Mouse (Mus musculus) gastrocnemius, adult 18-20 months (tissue): ENCODE measurements around the gene Madd. TPM values are rescaled to one million over a fixed set of nuclear protein-coding genes. Genes with fewer than 3 reads are reported as not detected.

Experiments
- DNase-seq: peaks from one replicate; pipeline ENCODE4 v3.0.0; 2021; ENCODE audit warnings: low spot score
- total RNA-seq, 2 experiments: library from RNA; stranded (reverse); gene quantifications; 2 replicates each; pipeline ENCODE4 v1.2.3; 2021

The Madd gene
- total RNA-seq, 2 experiments from 2014 or later: 3.1 to 3.3 TPM

GRCm38 (mm10) chr2:91098156-91098555 is 85.5 kb downstream of the Madd start:
- DNase-seq: no peak

- DNase-seq: no peak
Observed at GRCm38 (mm10) chr2:91097015-91097414, 86.6 kb downstream of the Madd start.

GRCm38 (mm10) chr2:91096524-91096923 is 87.1 kb downstream of the Madd start:
- no peak for DNase-seq

- DNase-seq: no peak
Observed at GRCm38 (mm10) chr2:91090827-91091226, 92.8 kb downstream of the Madd start.

- DNase-seq: no peak
Observed at GRCm38 (mm10) chr2:91090208-91090607, 93.4 kb downstream of the Madd start.

GRCm38 (mm10) chr2:91088987-91089386 is 94.7 kb downstream of the Madd start:
- DNase-seq: no peak

GRCm38 (mm10) chr2:91087453-91087852 is 96.2 kb downstream of the Madd start:
- DNase-seq: no peak

Other genes starting within 250 kb of the Madd start
- 10 to 100 TPM; 50.3 to 63.6 TPM for gene Celf1, start 243.5 kb downstream of the Madd start, total RNA-seq
- 10 to 100 TPM; 27.4 to 28.9 TPM for gene Rapsn, start 148.2 kb downstream of the Madd start, total RNA-seq
- 100 to 1,000 TPM; 249 to 273 TPM for gene Psmc3, start 129.8 kb downstream of the Madd start, total RNA-seq
- gene Slc39a13, start 113.4 kb downstream of the Madd start, total RNA-seq: 10 to 100 TPM; 16.9 to 19.9 TPM
- gene Spi1, start 101.4 kb downstream of the Madd start, total RNA-seq: 1 to 10 TPM in 1 of 2 experiments, under 1 TPM in 1; 0.43 to 1.1 TPM
- not detected for gene Mybpc3, start 65.7 kb downstream of the Madd start, total RNA-seq
- gene Nr1h3, start 19.0 kb upstream of the Madd start, total RNA-seq: 10 to 100 TPM; 22.2 to 24.1 TPM
- 10 to 100 TPM; 11.7 to 13.5 TPM for gene Acp2, start 19.0 kb upstream of the Madd start, total RNA-seq
- 1 to 10 TPM; 2.9 TPM for gene Ddb2, start 53.1 kb upstream of the Madd start, total RNA-seq
- 100 to 1,000 TPM; 311 to 416 TPM for gene Pacsin3, start 72.1 kb upstream of the Madd start, total RNA-seq
- gene Arfgap2, start 81.1 kb upstream of the Madd start, total RNA-seq: 100 to 1,000 TPM; 136 to 146 TPM